Mouse (Mus musculus) skeletal muscle tissue, postnatal 0 days (tissue): Measurements from ENCODE around the gene Kremen1. TPM values are rescaled to one million over a fixed set of nuclear protein-coding genes. Genes with fewer than 3 reads are reported as not detected.

Experiments used
- polyA plus RNA-seq: library from polyadenylated mRNA; unstranded; fragments of >200 nt; fragmentation: Nextera tagmentation; extraction: Ambion mirVana; gene quantifications from 2 replicates; pipeline ENCODE4 v1.2.1, GENCODE M21; 2015

Kremen1 gene
- 41.7 and 52.5 TPM in 2 replicates for polyA plus RNA-seq

GRCm38 (mm10) chr11:5261508-5262392 lies at the start of gene Kremen1:
Gene Kremen1 (minus strand): TSS chr11:5261558.

GRCm38 (mm10) chr11:5151680-5152337 lies 109.5 kb downstream of the Kremen1 start, which contains the start of gene Emid1:
Gene Emid1 (minus strand): TSS chr11:5152257.

Other genes starting within 250 kb of the Kremen1 start
- gene Rasl10a, start 203.4 kb downstream of the Kremen1 start, polyA plus RNA-seq: 3.2 and 4.1 TPM in 2 replicates
- gene Gas2l1, start 196.2 kb downstream of the Kremen1 start, polyA plus RNA-seq: 12.1 and 22.4 TPM in 2 replicates
- 27.8 and 29.7 TPM in 2 replicates for gene Rhbdd3, start 162.6 kb downstream of the Kremen1 start, polyA plus RNA-seq
- 215 TPM in 2 replicates for gene Ewsr1, start 162.3 kb downstream of the Kremen1 start, polyA plus RNA-seq
- gene Emid1, start 109.3 kb downstream of the Kremen1 start, polyA plus RNA-seq: 6.6 and 6.7 TPM in 2 replicates
- gene Znrf3, start 183.3 kb upstream of the Kremen1 start, polyA plus RNA-seq: 7.1 and 8.6 TPM in 2 replicates